Comparison of ENCODE assay signal across 38 mouse cellular contexts in the genomic region with DNA sequence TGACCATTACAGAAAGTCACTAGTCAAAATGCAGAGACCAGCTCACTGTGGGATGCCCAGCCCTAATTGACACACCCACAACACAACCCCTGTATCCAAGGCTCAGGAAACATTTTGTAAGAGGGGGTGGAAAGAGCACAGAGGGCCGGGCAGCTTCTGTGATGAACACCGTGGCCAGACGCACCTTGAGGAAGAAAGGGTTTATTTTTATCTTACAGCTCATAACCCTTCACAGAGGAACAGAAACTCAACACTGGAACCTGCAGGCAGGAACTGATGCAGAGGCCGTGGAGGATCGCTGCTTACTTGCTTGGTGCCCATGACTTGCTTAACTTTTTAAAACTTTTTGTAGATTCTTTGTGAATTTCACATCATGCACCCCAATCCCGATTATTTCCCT. TPM values are rescaled to one million over a fixed set of nuclear protein-coding genes. Genes with fewer than 3 reads are reported as not detected.
DNase-seq lines count a peak whose midpoint lies in the region; ATAC-seq lines count a peak whose summit lies in the region.
"Had no signal": no experiment of that assay in that cellular context is flagged by ENCODE, and none has a peak within 500 bp of the region (broad histone marks: within the 10 kb centered on the region; RNA-seq: fewer than 3 reads in every experiment).

No protein-coding gene starts in this region.

- H3K9me3 ChIP-seq in hindbrain, embryonic 11.5 days (ENCODE audit: control insufficient read depth, low read length) = no peaks in the 10 kb centered on the region
- H3K9me3 ChIP-seq: embryonic facial prominence, embryonic 13.5 days; forebrain, embryonic 10.5 days; hindbrain, embryonic 10.5 days; liver, embryonic 13.5 days; neural tube, embryonic 15.5 days had no signal

- no peaks in the 10 kb centered on the region for H3K4me1 ChIP-seq in hindbrain, embryonic 11.5 days (replicated peaks; ENCODE audit: control insufficient read depth, insufficient read depth, low read length)
- H3K4me1 ChIP-seq: embryonic facial prominence, embryonic 13.5 days; heart, embryonic 13.5 days; hindbrain, embryonic 10.5 days; liver, embryonic 13.5 days; neural tube, embryonic 15.5 days had no signal

- H3K4me2 ChIP-seq in hindbrain, embryonic 11.5 days (replicated peaks; ENCODE audit: low read depth, low read length) = no peak overlapping the region
- H3K4me2 ChIP-seq: embryonic facial prominence, embryonic 13.5 days; heart, embryonic 13.5 days; liver, embryonic 13.5 days; neural tube, embryonic 15.5 days had no signal

- no peak overlapping the region for H3K27ac ChIP-seq in hindbrain, embryonic 11.5 days (ENCODE audit: low read depth, low read length)
- H3K27ac ChIP-seq: embryonic facial prominence, embryonic 13.5 days; forebrain, embryonic 10.5 days; gastrocnemius, adult 2 months; heart, embryonic 13.5 days; hindbrain, embryonic 10.5 days; kidney, postnatal 0 days; liver, embryonic 13.5 days; neural tube, embryonic 15.5 days; stomach, postnatal 0 days had no signal

- no peaks in the 10 kb centered on the region for H3K27me3 ChIP-seq in hindbrain, embryonic 11.5 days (ENCODE audit: control insufficient read depth, insufficient read depth, low read length)
- H3K27me3 ChIP-seq: embryonic facial prominence, embryonic 13.5 days; heart, embryonic 13.5 days; liver, embryonic 13.5 days; neural tube, embryonic 15.5 days had no signal

- no peak overlapping the region for H3K4me3 ChIP-seq in hindbrain, embryonic 11.5 days (ENCODE audit: low read depth, low read length)
- H3K4me3 ChIP-seq: embryonic facial prominence, embryonic 13.5 days; forebrain, embryonic 10.5 days; gastrocnemius, adult 2 months; heart, embryonic 13.5 days; hindbrain, embryonic 10.5 days; liver, embryonic 13.5 days; neural tube, embryonic 15.5 days had no signal

- DNase-seq in CD4-positive, CD25-positive, alpha-beta regulatory T cell, adult 2 months (ENCODE audit: low read depth, low spot score) = peak; percentile 39
- DNase-seq in spleen, postnatal 36 days (ENCODE audit: low spot score in 2 of 2) = peak; percentile 78 to 79
- DNase-seq in spleen, adult 18-20 months = no peak
- DNase-seq in urinary bladder, postnatal 4 days (ENCODE audit: low spot score in 2 of 2) = no peak
- DNase-seq in hindbrain, embryonic 11.5 days (ENCODE audit: low spot score) = no peak
- DNase-seq: adrenal gland, adult 2 months; adrenal gland, postnatal 36 days; cerebellum, adult 8-10 months; cerebellum, postnatal 36 days; gastrocnemius, adult 2 months; gastrocnemius, postnatal 36 days; heart, postnatal 10 days; kidney, adult 8-10 months; kidney, postnatal 4 days; left cerebral cortex, postnatal 4 days; liver, embryonic 13.5 days; lung, adult 2 months; lung, postnatal 10 days; midbrain, embryonic 14.5 days; right cerebral cortex, postnatal 25 days; thymus, postnatal 4 days had no signal

- H3K36me3 ChIP-seq in hindbrain, embryonic 11.5 days (ENCODE audit: control insufficient read depth, insufficient read depth, low read length) = no peaks in the 10 kb centered on the region
- H3K36me3 ChIP-seq: embryonic facial prominence, embryonic 13.5 days; forebrain, embryonic 10.5 days; heart, embryonic 13.5 days; hindbrain, embryonic 10.5 days; liver, embryonic 13.5 days; neural tube, embryonic 15.5 days had no signal

- no peak overlapping the region for H3K9ac ChIP-seq in hindbrain, embryonic 11.5 days (ENCODE audit: low read depth, low read length)
- H3K9ac ChIP-seq: embryonic facial prominence, embryonic 13.5 days; heart, embryonic 13.5 days; liver, embryonic 13.5 days; neural tube, embryonic 15.5 days had no signal

- 88% methylated on average over 6 of the region's 6 CpGs for WGBS in hindbrain, embryonic 11.5 days

- no peak for ATAC-seq in CD4-positive, CD25-positive, alpha-beta regulatory T cell, adult 4 months
- ATAC-seq in monocyte, adult 5-6 weeks (replicated peaks; ENCODE audit: insufficient number of reproducible peaks, low FRiP score, low TSS enrichment, poor library complexity, severe bottlenecking) = peak; percentile 45; the same call in 1 of the 2 replicates
- no peak for ATAC-seq in hindbrain, embryonic 11.5 days (ENCODE audit: low FRiP score)
- ATAC-seq: activated CD4-positive, CD25-positive, alpha-beta regulatory T cell, adult 4 months; forebrain, embryonic 16.5 days; hindbrain, embryonic 16.5 days; intestine, embryonic 16.5 days had no signal

RNA-seq across cellular contexts. Expression of gene Gimap4, which starts 8.6 kb away (rescaled TPM):
- polyA plus RNA-seq in CD4-positive, CD25-positive, alpha-beta regulatory T cell, adult 4 months (2017; shearing (Covaris generic)) = 1,000 to 10,000 TPM; 1,771 to 1,850 TPM
- 697 to 2,222 TPM (median 742 TPM) in 3 replicates for total RNA-seq in monocyte, adult 5-6 weeks (2017)
- polyA plus RNA-seq in hindbrain, embryonic 11.5 days (2014; fragmentation: Nextera tagmentation; extraction: Ambion mirVana) = 3.3 and 5.6 TPM in 2 replicates
- total RNA-seq: layer of hippocampus, postnatal 25 days had no signal

RNA-seq across cellular contexts. Expression of gene Gimap6, which starts 15.1 kb away (rescaled TPM):
- polyA plus RNA-seq in CD4-positive, CD25-positive, alpha-beta regulatory T cell, adult 4 months (2017; shearing (Covaris generic)) = 1,000 to 10,000 TPM; 1,247 to 1,551 TPM
- total RNA-seq in monocyte, adult 5-6 weeks (2017) = 355 to 968 TPM (median 415 TPM) in 3 replicates
- 10.7 and 11.5 TPM in 2 replicates for polyA plus RNA-seq in hindbrain, embryonic 11.5 days (2014; fragmentation: Nextera tagmentation; extraction: Ambion mirVana)

RNA-seq across cellular contexts. Expression of gene Gimap9, which starts 17.0 kb away (rescaled TPM):
- 100 to 1,000 TPM; 302 to 342 TPM for polyA plus RNA-seq in CD4-positive, CD25-positive, alpha-beta regulatory T cell, adult 4 months (2017; shearing (Covaris generic))
- 104 to 288 TPM (median 141 TPM) in 3 replicates for total RNA-seq in monocyte, adult 5-6 weeks (2017)
- 4.2 and 4.8 TPM in 2 replicates for polyA plus RNA-seq in hindbrain, embryonic 11.5 days (2014; fragmentation: Nextera tagmentation; extraction: Ambion mirVana)

RNA-seq across cellular contexts. Expression of gene Gm28053, which starts 25.4 kb away (rescaled TPM):
- polyA plus RNA-seq in CD4-positive, CD25-positive, alpha-beta regulatory T cell, adult 4 months (2017; shearing (Covaris generic)) = 10 to 100 TPM; 62.5 to 69.5 TPM
- total RNA-seq in monocyte, adult 5-6 weeks (2017) = 17.6 to 57.0 TPM (median 34.4 TPM) in 3 replicates
- polyA plus RNA-seq in hindbrain, embryonic 11.5 days (2014; fragmentation: Nextera tagmentation; extraction: Ambion mirVana) = not detected in 2 replicates
- total RNA-seq: ES-E14; gastrocnemius, postnatal 36 days; left cerebral cortex, postnatal 4 days had no signal
- polyA plus RNA-seq: adrenal gland, adult 2 months; forebrain, embryonic 10.5 days; forebrain, embryonic 16.5 days; hindbrain, embryonic 10.5 days; neural tube, embryonic 15.5 days had no signal

RNA-seq across cellular contexts. Expression of gene Gimap7, which starts 25.5 kb away (rescaled TPM):
- polyA plus RNA-seq in CD4-positive, CD25-positive, alpha-beta regulatory T cell, adult 4 months (2017; shearing (Covaris generic)) = 100 to 1,000 TPM; 600 to 617 TPM
- 67.2 to 199 TPM (median 74.1 TPM) in 3 replicates for total RNA-seq in monocyte, adult 5-6 weeks (2017)
- 0.11 TPM in 1 of 2 replicates, not detected in the other for polyA plus RNA-seq in hindbrain, embryonic 11.5 days (2014; fragmentation: Nextera tagmentation; extraction: Ambion mirVana)
- total RNA-seq: ES-E14; gastrocnemius, adult 2 months; gastrocnemius, postnatal 36 days; heart, postnatal 10 days; layer of hippocampus, adult 8-10 months; layer of hippocampus, postnatal 25 days; left cerebral cortex, postnatal 4 days had no signal
- polyA plus RNA-seq: adrenal gland, adult 2 months; embryonic facial prominence, embryonic 13.5 days; forebrain, embryonic 10.5 days; forebrain, embryonic 16.5 days; heart, embryonic 13.5 days; hindbrain, embryonic 10.5 days; hindbrain, embryonic 16.5 days; limb, embryonic 14.5 days; midbrain, embryonic 14.5 days; neural tube, embryonic 15.5 days; stomach, postnatal 0 days had no signal

Comparison
In these comparisons a context has a peak if more than half of its experiments do, and no peak if none do; other contexts are left out.
1. DNase-seq: peak in CD4-positive, CD25-positive, alpha-beta regulatory T cell, adult 2 months (single experiment) and spleen, postnatal 36 days (2 of 2); none in spleen, adult 18-20 months (0 of 2), urinary bladder, postnatal 4 days (0 of 2) and hindbrain, embryonic 11.5 days (single experiment).
2. RNA of gene Gimap4, which starts 8.6 kb away (polyA plus RNA-seq): 1,771 to 1,850 TPM in CD4-positive, CD25-positive, alpha-beta regulatory T cell, adult 4 months; 3.3 to 5.6 TPM in hindbrain, embryonic 11.5 days; every median in the first group is over 100 times any median in the second.
3. RNA of gene Gimap6, which starts 15.1 kb away (polyA plus RNA-seq): 1,247 to 1,551 TPM in CD4-positive, CD25-positive, alpha-beta regulatory T cell, adult 4 months; 10.7 to 11.5 TPM in hindbrain, embryonic 11.5 days; every median in the first group is over 10 times any median in the second.
4. RNA of gene Gimap9, which starts 17.0 kb away (polyA plus RNA-seq): 302 to 342 TPM in CD4-positive, CD25-positive, alpha-beta regulatory T cell, adult 4 months; 4.2 to 4.8 TPM in hindbrain, embryonic 11.5 days; every median in the first group is over 10 times any median in the second.